Mouse (Mus musculus) lung, adult 10 weeks (tissue): ENCODE measurements around the gene Ifi44. TPM values are rescaled to one million over a fixed set of nuclear protein-coding genes. Genes with fewer than 3 reads are reported as not detected.

Experiments
- polyA plus RNA-seq: library from polyadenylated mRNA; stranded (reverse); fragments of 350-450 nt; fragmentation: Illumina TruSeq; extraction: RNeasy Lipid Tissue Mini Kit (QIAGEN cat#74804); gene quantifications from one replicate; pipeline ENCODE4 v1.2.3, GENCODE M21; 2014; ENCODE audit warnings: low read depth, low replicate concordance; ENCODE audit not compliant: insufficient read depth

Ifi44 gene
- polyA plus RNA-seq, result 3.7 TPM

DNA sequence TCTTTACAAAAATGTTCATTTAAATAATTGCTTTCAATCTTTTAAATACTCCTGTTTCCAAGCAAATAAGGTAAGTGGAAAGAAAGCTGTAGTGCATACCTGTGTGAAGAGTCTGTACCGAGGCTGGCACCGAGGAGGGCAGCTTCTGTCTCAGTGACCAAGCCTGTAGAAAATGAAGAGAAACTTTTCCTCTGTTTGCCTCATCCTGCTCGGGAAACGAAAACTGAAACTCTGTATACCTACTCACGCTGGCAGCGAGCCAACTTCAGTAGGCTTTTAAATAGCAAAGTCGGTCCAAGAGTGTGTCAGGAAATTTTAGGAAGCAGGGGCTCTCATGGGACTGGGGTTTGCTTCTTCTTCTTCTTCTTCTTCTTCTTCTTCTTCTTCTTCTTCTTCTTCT lies at the start of gene Ifi44:
TSS of gene Ifi44 (minus strand) at position 224 of the 400 bp plus-strand sequence.

Other genes with a start within 250 kb of the Ifi44 start
- gene Ifi44l, start 12.9 kb upstream of the Ifi44 start, polyA plus RNA-seq, result not detected
- gene Ptgfr, start 87.7 kb upstream of the Ifi44 start, polyA plus RNA-seq, result 6.2 TPM